Mouse (Mus musculus) embryo, embryonic 10.5 days (tissue): ENCODE measurements around the gene Aicda.

Experiments
- DNase-seq: peaks from one replicate; pipeline ENCODE4 v3.0.0-alpha.2; 2015; ENCODE audit warnings: low spot score

Aicda gene

GRCm38 (mm10) chr6:122601031-122601430, 47.4 kb downstream of the Aicda start:
- DNase-seq, result no peak

- no peak for DNase-seq
These were observed 48.0 kb downstream of the Aicda start for GRCm38 (mm10) chr6:122601615-122602014.

- peak; percentile 79 for DNase-seq
These were observed 48.8 kb downstream of the Aicda start, which contains the start of gene Apobec1 for GRCm38 (mm10) chr6:122602242-122602991. Gene Apobec1 (minus strand): TSS chr6:122602444.

- no peak for DNase-seq
These were observed 49.4 kb downstream of the Aicda start for GRCm38 (mm10) chr6:122602992-122603322.

- no peak for DNase-seq
These were observed 50.7 kb downstream of the Aicda start for GRCm38 (mm10) chr6:122604260-122604659.

GRCm38 (mm10) chr6:122605483-122605882, 51.9 kb downstream of the Aicda start:
- no peak for DNase-seq

GRCm38 (mm10) chr6:122606661-122607060, 53.1 kb downstream of the Aicda start:
- no peak for DNase-seq

- no peak for DNase-seq
These were observed 54.1 kb downstream of the Aicda start for GRCm38 (mm10) chr6:122607700-122608099.

- DNase-seq, result no peak
These were observed 55.1 kb downstream of the Aicda start for GRCm38 (mm10) chr6:122608434-122609376.

GRCm38 (mm10) chr6:122609377-122609728, 55.8 kb downstream of the Aicda start:
- DNase-seq, result no peak

GRCm38 (mm10) chr6:122609771-122610170, 56.2 kb downstream of the Aicda start, which contains the start of gene Gdf3:
Gene Gdf3 (minus strand): TSS chr6:122610087.
- DNase-seq, result no peak

- no peak for DNase-seq
These were observed 58.8 kb downstream of the Aicda start for GRCm38 (mm10) chr6:122612426-122612825.
